Mouse (Mus musculus) limb, embryonic 12.5 days (tissue): ENCODE measurements around the gene Sel1l2. TPM values are rescaled to one million over a fixed set of nuclear protein-coding genes. Genes with fewer than 3 reads are reported as not detected.
A peak's percentile ranks its signal among the peaks of the same experiment; 100 is the strongest.

Experiments used
- ATAC-seq: fragments of 200-750 bp; cut with Nextera tagmentation; 2 replicates; pipeline ENCODE4 v1.8.0; 2017; ENCODE audit warnings: low read depth, moderate TSS enrichment; ENCODE audit not compliant: insufficient number of reproducible peaks, insufficient read depth, low FRiP score, low TSS enrichment
- H3K27ac ChIP-seq: fragments of 300-500 bp; sonication (generic); 2 replicates; pipeline ENCODE4 v1.5.1; 2016; ENCODE audit warnings: mild to moderate bottlenecking, moderate library complexity
- H3K27me3 ChIP-seq: fragments of 300-500 bp; sonication (generic); 2 replicates; pipeline ENCODE4 v1.6.1; 2016; ENCODE audit warnings: mild to moderate bottlenecking, moderate library complexity
- H3K36me3 ChIP-seq: fragments of 300-500 bp; sonication (generic); 2 replicates; pipeline ENCODE4 v1.6.1; 2016; ENCODE audit warnings: mild to moderate bottlenecking, moderate library complexity
- H3K4me1 ChIP-seq: fragments of 300-500 bp; sonication (generic); replicated peaks from 2 replicates; pipeline ENCODE4 v1.6.1; 2016
- H3K4me2 ChIP-seq: fragments of 300-500 bp; sonication (generic); 2 replicates; pipeline ENCODE4 v1.6.1; 2016; ENCODE audit warnings: mild to moderate bottlenecking, moderate library complexity
- H3K4me3 ChIP-seq: fragments of 300-500 bp; sonication (generic); replicated peaks from 2 replicates; pipeline ENCODE4 v1.5.1; 2016; ENCODE audit warnings: mild to moderate bottlenecking
- H3K9ac ChIP-seq: fragments of 300-500 bp; sonication (generic); replicated peaks from 2 replicates; pipeline ENCODE4 v1.6.1; 2016; ENCODE audit warnings: mild to moderate bottlenecking, moderate library complexity
- H3K9me3 ChIP-seq: fragments of 300-500 bp; sonication (generic); 2 replicates; pipeline ENCODE4 v1.6.1; 2016; ENCODE audit warnings: mild to moderate bottlenecking, moderate library complexity
- WGBS: fragments of 180-500 bp; shearing (Covaris S2); methylation state at CpG from one replicate; pipeline ENCODE4 v1.1.7; 2016; 5-methylcytosine and 5-hydroxymethylcytosine counted together
- polyA plus RNA-seq: library from polyadenylated mRNA; unstranded; fragments of >200 nt; fragmentation: Nextera tagmentation; extraction: Ambion mirVana; gene quantifications from 2 replicates; pipeline ENCODE4 v1.2.1, GENCODE M21; 2016

Gene Sel1l2
- polyA plus RNA-seq = not detected in 2 replicates

DNA sequence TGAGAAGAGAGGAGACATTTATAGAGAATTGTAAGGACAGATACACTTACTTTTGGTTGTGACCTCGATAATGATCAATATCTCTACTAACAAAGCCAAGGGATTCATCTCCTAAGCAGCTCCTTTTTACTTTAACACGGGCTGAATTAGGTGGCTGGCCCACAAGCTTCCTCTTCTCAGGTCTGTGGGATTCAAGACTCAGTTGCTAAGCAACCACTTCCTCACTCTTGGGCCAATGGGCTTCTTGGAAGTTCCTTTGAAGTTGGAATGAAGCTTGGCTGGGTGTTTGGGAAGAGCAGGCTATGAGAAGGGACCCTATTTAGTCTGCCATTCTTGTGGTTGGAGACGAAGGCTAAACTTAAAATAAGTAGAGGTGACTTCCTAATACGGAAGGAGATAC is at the start of gene Sel1l2:
TSS of gene Sel1l2 (minus strand) at position 182 of the 400 bp plus-strand sequence.
- Histone ChIP-seq H3K27ac (no peak within 1 kb of the TSS), H3K36me3 (no peaks in the 10 kb centered on the region), H3K4me3 (no peak within 1 kb of the TSS), H3K27me3 (no peaks in the 10 kb centered on the region), H3K9ac (no peak within 1 kb of the TSS), H3K4me2 (no peak within 1 kb of the TSS), H3K4me1 (no peaks in the 10 kb centered on the region), H3K9me3 (no peaks in the 10 kb centered on the region)
- ATAC-seq = no peak
- WGBS = 40% methylated on average over 4 of the region's 4 CpGs

GRCm38 (mm10) chr2:140439081-140439480 is 49.6 kb upstream of the Sel1l2 start:
- Histone ChIP-seq H3K27ac (no peak overlapping the region), H3K4me2 (no peak overlapping the region), H3K9me3 (no peaks in the 10 kb centered on the region), H3K36me3 (no peaks in the 10 kb centered on the region), H3K4me1 (no peaks in the 10 kb centered on the region), H3K4me3 (no peak overlapping the region), H3K9ac (no peak overlapping the region), H3K27me3 (no peaks in the 10 kb centered on the region)
- 60% methylated on average over 4 of the region's 4 CpGs for WGBS
- no peak for ATAC-seq

DNA sequence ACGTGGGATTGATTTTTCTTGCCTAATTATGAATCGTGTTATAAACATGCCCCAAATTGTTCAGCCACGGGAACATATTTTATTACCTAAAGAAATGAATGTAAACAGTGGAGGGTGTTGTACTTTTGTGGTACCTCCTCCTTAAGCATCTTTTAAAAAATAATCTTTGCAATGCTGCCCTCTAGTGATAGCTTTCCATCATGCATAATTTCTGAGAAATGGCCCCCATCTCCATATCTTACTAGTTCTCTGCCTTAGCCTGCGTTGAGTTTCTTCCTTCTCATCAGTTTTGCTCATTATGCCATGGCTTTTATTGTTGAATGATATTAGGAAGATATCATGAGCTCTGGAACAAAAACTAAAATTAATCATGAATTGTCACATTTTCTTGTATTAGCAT is 37.8 kb upstream of the Sel1l2 start:
- no peak for ATAC-seq

DNA sequence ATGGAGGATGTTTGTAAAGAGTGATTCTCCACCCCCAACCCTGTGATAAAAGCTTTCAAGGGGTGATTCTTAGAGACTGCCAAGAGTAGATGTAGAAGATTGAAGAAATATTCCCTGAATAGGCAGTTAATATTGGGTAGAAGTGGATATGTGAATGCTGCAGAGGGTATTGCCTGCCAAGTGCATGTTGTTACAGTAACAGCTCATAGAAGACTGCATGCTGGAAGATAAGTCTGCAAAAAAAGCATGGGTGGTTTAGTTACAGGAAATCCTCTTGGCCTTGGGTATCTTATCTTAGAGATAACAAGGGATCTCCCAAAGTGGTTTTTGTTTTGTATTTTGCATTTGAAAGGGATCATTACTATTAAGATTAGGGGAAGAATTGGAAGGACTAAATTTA is 36.3 kb upstream of the Sel1l2 start:
- H3K27ac ChIP-seq = no peak overlapping the region
- no peaks in the 10 kb centered on the region for H3K9me3 ChIP-seq
- no peaks in the 10 kb centered on the region for H3K4me1 ChIP-seq
- no peaks in the 10 kb centered on the region for H3K27me3 ChIP-seq
- no peak overlapping the region for H3K4me3 ChIP-seq
- ATAC-seq = no peak
- H3K9ac ChIP-seq = no peak overlapping the region
- H3K36me3 ChIP-seq = no peaks in the 10 kb centered on the region
- H3K4me2 ChIP-seq = no peak overlapping the region

More for the DNA sequence above, 37.8 kb upstream of the Sel1l2 start:
- no peaks in the 10 kb centered on the region for H3K4me1 ChIP-seq
- no peaks in the 10 kb centered on the region for H3K9me3 ChIP-seq
- no peak overlapping the region for H3K9ac ChIP-seq
- no peaks in the 10 kb centered on the region for H3K27me3 ChIP-seq
- H3K27ac ChIP-seq = no peak overlapping the region
- H3K36me3 ChIP-seq = no peaks in the 10 kb centered on the region
- no peak overlapping the region for H3K4me3 ChIP-seq
- no peak overlapping the region for H3K4me2 ChIP-seq
- 15% methylated on average over 4 of the region's 4 CpGs for WGBS

- ATAC-seq = peak; percentile 52
- under 1% methylated on average over 31 of the region's 58 CpGs for WGBS
Measured at GRCm38 (mm10) chr2:140395744-140396231, 6.3 kb upstream of the Sel1l2 start.

DNA sequence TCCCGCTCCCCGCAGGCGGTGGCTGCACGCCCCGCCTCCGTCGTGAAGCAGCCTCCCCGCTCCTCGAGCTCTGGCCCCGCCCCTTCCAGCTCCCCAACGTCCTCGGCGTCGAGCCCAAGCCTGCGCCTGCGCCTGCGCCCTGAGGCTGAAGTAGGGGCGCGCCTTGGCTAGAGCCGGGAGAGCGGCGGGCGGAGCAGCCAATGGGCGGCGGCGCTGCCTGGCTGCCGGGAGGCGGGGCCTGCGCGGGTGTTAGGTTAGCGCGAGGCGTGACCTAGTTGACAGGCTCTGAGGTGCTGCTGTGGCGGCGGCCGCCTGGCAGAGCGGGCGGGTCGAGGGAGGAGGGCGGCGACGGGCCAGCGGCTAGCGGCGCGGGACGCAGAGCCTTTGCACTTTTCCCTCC is 5.7 kb upstream of the Sel1l2 start, which contains the start of gene Macrod2:
TSS of gene Macrod2 (plus strand) at position 131 of the 400 bp plus-strand sequence.
- no peaks in the 10 kb centered on the region for H3K9me3 ChIP-seq
- peak; percentile 98 for ATAC-seq
- no peaks in the 10 kb centered on the region for H3K36me3 ChIP-seq
- peaks cover 8% of the 10 kb centered on the region; the same call in 1 of the 2 replicates for H3K4me1 ChIP-seq
- peak within 1 kb of the TSS; percentile 70 for H3K9ac ChIP-seq
- H3K4me2 ChIP-seq = peak within 1 kb of the TSS; percentile 91
- peak within 1 kb of the TSS; percentile 83 for H3K4me3 ChIP-seq
- under 1% methylated on average over 42 of the region's 47 CpGs for WGBS
- H3K27ac ChIP-seq = no peak within 1 kb of the TSS
- H3K27me3 ChIP-seq = peaks cover 4% of the 10 kb centered on the region

More at GRCm38 (mm10) chr2:140395744-140396231, 6.3 kb upstream of the Sel1l2 start:
- Histone ChIP-seq H3K27ac (no peak overlapping the region), H3K4me2 (peak overlapping the region; percentile 91), H3K9me3 (no peaks in the 10 kb centered on the region), H3K27me3 (peaks cover 4% of the 10 kb centered on the region), H3K36me3 (no peaks in the 10 kb centered on the region), H3K4me3 (peak overlapping the region; percentile 83), H3K4me1 (peaks cover 8% of the 10 kb centered on the region; the same call in 1 of the 2 replicates), H3K9ac (peak overlapping the region; percentile 70)

GRCm38 (mm10) chr2:140364804-140365203 is 24.7 kb downstream of the Sel1l2 start:
- Histone ChIP-seq H3K9ac (no peak overlapping the region), H3K4me3 (no peak overlapping the region), H3K9me3 (no peaks in the 10 kb centered on the region), H3K27ac (no peak overlapping the region), H3K36me3 (no peaks in the 10 kb centered on the region), H3K27me3 (no peaks in the 10 kb centered on the region), H3K4me2 (no peak overlapping the region), H3K4me1 (no peaks in the 10 kb centered on the region)
- ATAC-seq = no peak
- WGBS = 87% methylated on average over 1 of the region's 1 CpGs

GRCm38 (mm10) chr2:140359905-140360304 is 29.6 kb downstream of the Sel1l2 start:
- H3K4me1 ChIP-seq = no peaks in the 10 kb centered on the region
- no peak overlapping the region for H3K9ac ChIP-seq
- no peaks in the 10 kb centered on the region for H3K9me3 ChIP-seq
- no peak overlapping the region for H3K4me3 ChIP-seq
- no peaks in the 10 kb centered on the region for H3K36me3 ChIP-seq
- ATAC-seq = no peak
- WGBS = 40% methylated on average over 2 of the region's 2 CpGs
- H3K4me2 ChIP-seq = no peak overlapping the region
- H3K27ac ChIP-seq = no peak overlapping the region
- no peaks in the 10 kb centered on the region for H3K27me3 ChIP-seq

- WGBS = 84% methylated on average over 7 of the region's 7 CpGs
- no peak overlapping the region for H3K9ac ChIP-seq
- ATAC-seq = no peak
Measured at GRCm38 (mm10) chr2:140342394-140342793, 47.1 kb downstream of the Sel1l2 start.

GRCm38 (mm10) chr2:140330508-140331306 is 58.8 kb downstream of the Sel1l2 start:
- Histone ChIP-seq H3K4me2 (no peak overlapping the region), H3K27ac (no peak overlapping the region), H3K36me3 (no peaks in the 10 kb centered on the region), H3K4me3 (no peak overlapping the region), H3K4me1 (no peaks in the 10 kb centered on the region), H3K9ac (no peak overlapping the region), H3K27me3 (no peaks in the 10 kb centered on the region), H3K9me3 (no peaks in the 10 kb centered on the region)
- WGBS = 75% methylated on average over 5 of the region's 5 CpGs
- ATAC-seq = no peak

More at GRCm38 (mm10) chr2:140342394-140342793, 47.1 kb downstream of the Sel1l2 start:
- no peaks in the 10 kb centered on the region for H3K9me3 ChIP-seq
- H3K4me2 ChIP-seq = no peak overlapping the region
- no peaks in the 10 kb centered on the region for H3K4me1 ChIP-seq
- H3K36me3 ChIP-seq = no peaks in the 10 kb centered on the region
- no peak overlapping the region for H3K4me3 ChIP-seq
- no peak overlapping the region for H3K27ac ChIP-seq
- H3K27me3 ChIP-seq = no peaks in the 10 kb centered on the region

- H3K4me1 ChIP-seq = peaks cover 12% of the 10 kb centered on the region
- WGBS = 18% methylated on average over 3 of the region's 3 CpGs
- no peak overlapping the region for H3K4me3 ChIP-seq
- no peaks in the 10 kb centered on the region for H3K9me3 ChIP-seq
- H3K36me3 ChIP-seq = no peaks in the 10 kb centered on the region
- peak; percentile 88 for ATAC-seq
- no peaks in the 10 kb centered on the region for H3K27me3 ChIP-seq
- peak overlapping the region; percentile 66; the same call in 1 of the 2 replicates for H3K27ac ChIP-seq
- H3K4me2 ChIP-seq = no peak overlapping the region
- no peak overlapping the region for H3K9ac ChIP-seq
Measured at GRCm38 (mm10) chr2:140302976-140303708, 86.4 kb downstream of the Sel1l2 start.
